Mouse (Mus musculus) lung, adult 2 months (tissue): ENCODE measurements around the gene Fbxo47.

ENCODE experiments used
- CTCF ChIP-seq: fragments of 200-500 bp; IDR thresholded peaks from 2 replicates; pipeline ENCODE4 v1.5.1; 2011; ENCODE audit warnings: mild to moderate bottlenecking, low read length, control low read depth; ENCODE audit not compliant: insufficient read depth
- POLR2A ChIP-seq: fragments of 200-500 bp; IDR thresholded peaks from 2 replicates; pipeline ENCODE4 v1.6.1; 2011; ENCODE audit warnings: low read depth, mild to moderate bottlenecking, control low read depth, low read length, borderline replicate concordance; ENCODE audit errors: extremely low read depth

DNA sequence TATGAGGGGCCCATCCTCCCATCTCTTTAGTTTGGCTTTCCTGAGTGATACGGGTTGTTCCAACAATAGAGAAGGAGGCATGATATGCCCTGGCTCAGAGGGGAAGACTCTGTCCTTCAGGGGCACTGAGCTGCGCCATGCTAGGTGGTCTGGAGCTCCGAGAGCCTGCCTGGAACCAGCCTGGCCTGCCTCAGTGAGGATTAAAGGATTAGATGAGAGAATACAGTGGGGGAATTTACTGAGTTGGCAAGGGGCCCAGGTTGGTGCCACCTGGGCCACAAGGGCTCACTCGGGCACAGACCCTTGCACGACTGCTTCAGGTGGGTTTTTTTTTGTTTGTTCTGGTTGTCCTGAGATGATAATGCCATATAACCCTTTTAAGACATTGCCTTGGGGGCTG, 67.8 kb downstream of the Fbxo47 start:
- no peak for TF ChIP-seq POLR2A
- TF ChIP-seq CTCF: no peak
